ENCODE assay signal across 22 mouse cellular contexts in the genomic region with DNA sequence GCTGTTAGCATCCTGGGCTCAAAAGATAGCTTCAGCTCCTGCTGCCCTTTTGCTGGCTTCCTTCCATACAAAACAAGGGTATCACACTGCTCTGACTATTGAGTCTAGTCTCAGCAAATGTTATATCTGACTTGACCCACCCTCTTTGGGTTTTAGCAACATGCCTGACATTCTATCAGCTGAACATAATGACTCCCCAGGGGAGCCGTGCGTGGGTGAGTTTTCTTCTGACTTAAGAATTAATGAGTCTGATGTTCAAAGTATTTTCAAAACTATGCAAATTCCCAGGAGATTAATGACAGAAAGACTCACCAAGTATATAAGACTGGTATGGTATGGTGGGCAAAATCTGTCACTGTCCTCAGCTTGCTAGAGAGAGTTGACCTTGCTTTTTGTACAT.
DNase-seq lines count a peak whose midpoint lies in the region; ATAC-seq and TF ChIP-seq lines count a peak whose summit lies in the region.
"Had no signal": no experiment of that assay in that cellular context is flagged by ENCODE, and none has a peak within 500 bp of the region (broad histone marks: within the 10 kb centered on the region; RNA-seq: fewer than 3 reads in every experiment).

No protein-coding gene starts in this region.

- H3K4me1 ChIP-seq in heart, embryonic 12.5 days (replicated peaks), result peaks cover 18% of the 10 kb centered on the region; the same call in 1 of the 2 replicates

- H3K4me3 ChIP-seq in heart, embryonic 12.5 days, result no peak overlapping the region
- H3K4me3 ChIP-seq: embryonic facial prominence, embryonic 13.5 days; erythroblast, embryonic 14.5 days; forebrain, embryonic 12.5 days; heart, adult 2 months; hindbrain, embryonic 13.5 days had no signal

- intact Hi-C loops in heart, postnatal 14 days (cut with DNase I), result no loop called here

- CTCF ChIA-PET in Patski (lab: Charles Lee), result no interaction called here

- H3K27ac ChIP-seq in heart, embryonic 12.5 days (ENCODE audit: poor library complexity, severe bottlenecking), result peak overlapping the region; percentile 32; the same call in 1 of the 2 replicates
- H3K27ac ChIP-seq: embryonic facial prominence, embryonic 13.5 days; forebrain, embryonic 12.5 days; heart, adult 2 months; hindbrain, embryonic 13.5 days; hindbrain, postnatal 0 days had no signal

- no peak for ATAC-seq in heart, embryonic 12.5 days (ENCODE audit: insufficient number of reproducible peaks, low FRiP score)
- ATAC-seq in Patski, result peak; percentile 51
- ATAC-seq: forebrain, postnatal 0 days; hindbrain, postnatal 0 days had no signal

- POLR2A ChIA-PET in Patski (lab: Charles Lee), result no interaction called here

- no peak for TF ChIP-seq CTCF in Patski (IDR thresholded peaks at IDR 0.05)

- H3K9me3 ChIP-seq in heart, embryonic 12.5 days (replicated peaks), result no peaks in the 10 kb centered on the region
- H3K9me3 ChIP-seq: embryonic facial prominence, embryonic 13.5 days; forebrain, embryonic 12.5 days; hindbrain, embryonic 13.5 days had no signal

- no peak overlapping the region for H3K4me2 ChIP-seq in heart, embryonic 12.5 days
- H3K4me2 ChIP-seq: embryonic facial prominence, embryonic 13.5 days; forebrain, embryonic 12.5 days; hindbrain, embryonic 13.5 days had no signal

- DNase-seq in heart, postnatal 14 days, result no peak
- peak; percentile 31 to 56 for DNase-seq in kidney, postnatal 4 days
- no peak for DNase-seq in kidney, adult 8-10 months
- DNase-seq in Patski (ENCODE audit: low read depth, low spot score), result peak; percentile 49
- peak; percentile 9 for DNase-seq in fibroblast of lung, adult 2 months (ENCODE audit: low read depth)
- no peak for DNase-seq in cerebellum, postnatal 25 days
- DNase-seq: adrenal gland, adult 8-10 months; adrenal gland, postnatal 36 days; cerebellum, adult 11 months; cerebellum, adult 8-10 months; cerebellum, postnatal 14 days; forebrain, postnatal 0 days; gastrocnemius, postnatal 14 days; heart, adult 2 months; heart, postnatal 10 days had no signal

- 49% methylated on average over 2 of the region's 2 CpGs for WGBS in heart, embryonic 12.5 days

- H3K36me3 ChIP-seq in heart, embryonic 12.5 days, result no peaks in the 10 kb centered on the region
- H3K36me3 ChIP-seq: embryonic facial prominence, embryonic 13.5 days; forebrain, embryonic 12.5 days; hindbrain, embryonic 13.5 days had no signal

- in situ Hi-C loops in Patski (cut with MboI; ENCODE audit: low pct_unique_long_range_greater_than_20kb), result no loop called here

- no peak overlapping the region for H3K9ac ChIP-seq in heart, embryonic 12.5 days
- H3K9ac ChIP-seq: embryonic facial prominence, embryonic 13.5 days; forebrain, embryonic 12.5 days; forebrain, postnatal 0 days; hindbrain, embryonic 13.5 days had no signal

- no peaks in the 10 kb centered on the region for H3K27me3 ChIP-seq in heart, embryonic 12.5 days (replicated peaks)
- no peaks in the 10 kb centered on the region for H3K27me3 ChIP-seq in Patski
- H3K27me3 ChIP-seq: CH12.LX; embryonic facial prominence, embryonic 13.5 days; forebrain, embryonic 12.5 days had no signal

Comparison
In these comparisons a context has a peak if more than half of its experiments do, and no peak if none do; other contexts are left out.
1. DNase-seq: peak in kidney, postnatal 4 days (2 of 2), Patski (single experiment) and fibroblast of lung, adult 2 months (single experiment); none in heart, postnatal 14 days (0 of 2), kidney, adult 8-10 months (0 of 2) and cerebellum, postnatal 25 days (0 of 2).